Mouse (Mus musculus) urinary bladder, postnatal 14 days (tissue): ENCODE results near the gene Cldn10.
A peak's percentile ranks its signal among the peaks of the same experiment; 100 is the strongest.
"Not testable (repeated sequence)": the region's sequence is repeated elsewhere in the genome, so short reads cannot be mapped to it uniquely, and the experiment has no call there.

Source experiments
- DNase-seq: peaks from one replicate; pipeline ENCODE4 v3.0.0; 2021; ENCODE audit warnings: low spot score

The Cldn10 gene

GRCm38 (mm10) chr14:118782241-118782640 is 5.5 kb upstream of the Cldn10 start:
- no peak for DNase-seq

GRCm38 (mm10) chr14:118783326-118783935 is 4.3 kb upstream of the Cldn10 start:
- DNase-seq: no peak

- no peak for DNase-seq
These were observed 2.5 kb downstream of the Cldn10 start for GRCm38 (mm10) chr14:118790217-118790616.

- DNase-seq: no peak
These were observed 5.2 kb downstream of the Cldn10 start for GRCm38 (mm10) chr14:118792957-118793356.

- DNase-seq: no peak
These were observed 5.7 kb downstream of the Cldn10 start for GRCm38 (mm10) chr14:118793416-118793815.

GRCm38 (mm10) chr14:118794196-118794595 is 6.5 kb downstream of the Cldn10 start:
- DNase-seq: no peak

GRCm38 (mm10) chr14:118794893-118795292 is 7.2 kb downstream of the Cldn10 start:
- no peak for DNase-seq

GRCm38 (mm10) chr14:118795915-118796693 is 8.4 kb downstream of the Cldn10 start:
- no peak for DNase-seq

GRCm38 (mm10) chr14:118796694-118797058 is 9.0 kb downstream of the Cldn10 start:
- no peak for DNase-seq

GRCm38 (mm10) chr14:118797270-118797669 is 9.6 kb downstream of the Cldn10 start:
- no peak for DNase-seq

- DNase-seq: no peak
These were observed 12.2 kb downstream of the Cldn10 start for GRCm38 (mm10) chr14:118799918-118800317.

- no peak for DNase-seq
These were observed 16.2 kb downstream of the Cldn10 start for GRCm38 (mm10) chr14:118803936-118804335.

GRCm38 (mm10) chr14:118804351-118804750 is 16.6 kb downstream of the Cldn10 start:
- no peak for DNase-seq

GRCm38 (mm10) chr14:118807653-118808052 is 19.9 kb downstream of the Cldn10 start:
- no peak for DNase-seq

GRCm38 (mm10) chr14:118808183-118808582 is 20.5 kb downstream of the Cldn10 start:
- not testable (repeated sequence) for DNase-seq

- DNase-seq: no peak
These were observed 22.0 kb downstream of the Cldn10 start for GRCm38 (mm10) chr14:118809686-118810085.

- not testable (repeated sequence) for DNase-seq
These were observed 23.5 kb downstream of the Cldn10 start for GRCm38 (mm10) chr14:118811256-118811655.

- no peak for DNase-seq
These were observed 25.4 kb downstream of the Cldn10 start for GRCm38 (mm10) chr14:118813111-118813510.

- peak; percentile 43 for DNase-seq
These were observed 28.8 kb downstream of the Cldn10 start for GRCm38 (mm10) chr14:118816503-118816902.

GRCm38 (mm10) chr14:118820111-118820510 is 32.4 kb downstream of the Cldn10 start:
- DNase-seq: peak; percentile 40

GRCm38 (mm10) chr14:118822816-118823215 is 35.1 kb downstream of the Cldn10 start:
- DNase-seq: no peak

GRCm38 (mm10) chr14:118823313-118823712 is 35.6 kb downstream of the Cldn10 start:
- no peak for DNase-seq

- peak; percentile 16 for DNase-seq
These were observed 38.6 kb downstream of the Cldn10 start for GRCm38 (mm10) chr14:118826346-118826745.
